Mouse (Mus musculus) mouse embryonic stem cell (cell line): ENCODE data around the gene Mlkl.
"Not testable (repeated sequence)": the region's sequence is repeated elsewhere in the genome, so short reads cannot be mapped to it uniquely, and the experiment has no call there.

ENCODE experiments used
- in situ Hi-C, 2 experiments: fragments of 300-500 bp; cut with MboI; formaldehyde crosslinking; loops; 1 replicate in 1 of 2; 3 replicates in 1 of 2; pipeline ENCODE4 v1.14.3; 2019 to 2020; ENCODE audit warnings: low sequenced_read_pairs in 2 of 2, low pct_unique_long_range_greater_than_20kb in 1 of 2, mixed read lengths in 1 of 2; ENCODE audit not compliant: unreplicated experiment in 1 of 2

The Mlkl gene

GRCm38 (mm10) chr8:111268277-111268676 lies 69.7 kb downstream of the Mlkl start:
- in situ Hi-C loops, result no loop called here

- in situ Hi-C loops, result not testable (repeated sequence)
Measured at GRCm38 (mm10) chr8:111266161-111266560, 71.8 kb downstream of the Mlkl start.

- in situ Hi-C loops, result no loop called here
Measured at GRCm38 (mm10) chr8:111264693-111265220, 73.2 kb downstream of the Mlkl start.

- in situ Hi-C loops, result no loop called here
Measured at GRCm38 (mm10) chr8:111261981-111262381, 76.0 kb downstream of the Mlkl start.
